Comparison of ENCODE assay signal across 8 mouse cellular contexts in the genomic region with DNA sequence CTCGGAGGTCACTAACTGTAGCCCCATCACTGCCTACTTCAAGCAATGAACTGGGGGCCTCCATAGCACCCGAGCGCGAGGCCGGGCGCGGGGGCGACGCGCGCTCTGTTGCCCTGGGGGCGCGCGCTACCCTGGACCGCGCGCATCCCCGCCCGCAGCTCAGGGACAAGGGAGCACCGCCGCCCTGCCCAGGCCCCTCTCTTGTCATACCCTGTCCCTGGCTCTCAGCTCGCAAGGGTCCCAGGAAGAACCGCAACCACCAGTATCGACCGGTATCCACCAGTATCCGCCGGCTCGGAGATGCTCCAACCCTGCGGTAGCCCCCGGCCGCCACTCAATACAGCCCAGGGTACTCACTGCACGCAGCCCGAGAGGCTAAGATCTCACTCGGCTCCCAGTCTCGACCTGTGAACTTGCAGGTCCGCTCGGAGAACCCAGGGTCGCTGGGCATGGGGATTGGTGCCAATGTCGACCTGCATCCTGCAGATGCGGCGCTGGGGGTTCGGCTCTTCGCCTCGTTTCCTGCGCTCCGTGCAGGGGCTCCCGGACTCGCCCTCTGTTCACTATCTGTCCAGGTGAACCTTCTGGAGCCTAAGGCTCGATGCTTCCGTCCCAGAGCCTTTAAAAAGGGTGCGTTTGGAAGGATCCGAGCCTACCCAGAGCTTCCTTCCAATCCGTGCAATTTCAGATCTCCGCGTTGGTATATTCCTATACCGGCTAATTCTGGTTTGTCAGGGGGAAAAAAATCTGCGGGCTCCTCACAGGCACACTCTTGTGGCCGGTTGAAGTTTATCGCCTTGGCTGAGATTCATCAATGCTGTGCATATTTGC. TPM values are rescaled to one million over a fixed set of nuclear protein-coding genes. Genes with fewer than 3 reads are reported as not detected.
DNase-seq lines count a peak whose midpoint lies in the region; ATAC-seq and TF ChIP-seq lines count a peak whose summit lies in the region.

A gene (minus strand): TSS at position 632 of the 831 bp plus-strand sequence.

- H3K79me2 ChIP-seq in liver, adult 2 months (ENCODE audit: control insufficient read depth, insufficient read depth, low read length): no peaks in the 10 kb centered on the region

- no peak for TF ChIP-seq POLR2A in liver, adult 2 months (IDR thresholded peaks at IDR 0.05; ENCODE audit: extremely low read depth, insufficient read depth, low read length)
- no peak for TF ChIP-seq POLR2A in cerebellum, adult 2 months (IDR thresholded peaks at IDR 0.05; ENCODE audit: borderline replicate concordance, insufficient read depth, low read length)

- no peak for TF ChIP-seq CTCF in liver, adult 2 months (IDR thresholded peaks at IDR 0.05; ENCODE audit: low read depth, low read length)
- peak; percentile 11; the same call in 1 of the 2 replicates for TF ChIP-seq CTCF in cerebellum, adult 2 months (IDR thresholded peaks at IDR 0.05; ENCODE audit: borderline replicate concordance, insufficient read depth, low read depth, low read length)

- no peaks in the 10 kb centered on the region for H3K4me1 ChIP-seq in liver, adult 2 months (ENCODE audit: control insufficient read depth, insufficient read depth, low read length)
- H3K4me1 ChIP-seq in cerebellum, adult 2 months (ENCODE audit: control insufficient read depth, insufficient read depth, low read length): peaks cover 5% of the 10 kb centered on the region; the same call in 1 of the 2 replicates

- peaks cover 10% of the 10 kb centered on the region; the same call in 1 of the 2 replicates for H3K27me3 ChIP-seq in liver, adult 2 months (ENCODE audit: control insufficient read depth, insufficient read depth, low read length)
- H3K27me3 ChIP-seq in cerebellum, adult 2 months (ENCODE audit: control insufficient read depth, insufficient read depth, low read length): no peaks in the 10 kb centered on the region

- H3K4me3 ChIP-seq in liver, adult 2 months (ENCODE audit: insufficient read depth, low read depth, low read length): peak within 1 kb of the TSS; percentile 5; the same call in 1 of the 2 replicates
- H3K4me3 ChIP-seq in cerebellum, adult 2 months (replicated peaks; ENCODE audit: insufficient read depth, low read depth, low read length): peak within 1 kb of the TSS; percentile 69

- no peak for ATAC-seq in activated CD4-positive, CD25-positive, alpha-beta regulatory T cell, adult 4 months

- H3K36me3 ChIP-seq in liver, adult 2 months (ENCODE audit: control insufficient read depth, insufficient read depth, low read length): no peaks in the 10 kb centered on the region

- DNase-seq in liver, adult 2 months (ENCODE audit: extremely low read depth, low read depth, low spot score): no peak
- DNase-seq in liver: no peak
- peak; percentile 71 to 72 for DNase-seq in cerebellum, adult 2 months
- peak; percentile 56 for DNase-seq in forelimb bud, embryonic 11.5 days (ENCODE audit: low read depth, low spot score)
- peak; percentile 65 for DNase-seq in kidney, adult 18-20 months
- peak; percentile 70 to 71 for DNase-seq in left cerebral cortex, postnatal 36 days (ENCODE audit: low spot score in 2 of 2)
- DNase-seq in neural tube, embryonic 10.5 days (ENCODE audit: extremely low spot score, low spot score): peak; percentile 80

- H3K27ac ChIP-seq in liver, adult 2 months (replicated peaks; ENCODE audit: insufficient read depth, low read depth, low read length): no peak within 1 kb of the TSS
- peak within 1 kb of the TSS; percentile 43 for H3K27ac ChIP-seq in cerebellum, adult 2 months (ENCODE audit: insufficient read depth, low read length)

- no peak within 1 kb of the TSS for H3K9ac ChIP-seq in liver, adult 2 months (ENCODE audit: low read depth, low read length)

- intact Hi-C loops in left cerebral cortex, postnatal 36 days (cut with DNase I): loop anchor here (5.0 kb wide), 1 partner anchor 97 kb away; a partner anchor contains a TSS

- WGBS in liver, adult 2 months: 1% methylated on average over 59 of the region's 59 CpGs
- WGBS in cerebellum, adult 2 months: under 1% methylated on average over 59 of the region's 59 CpGs

RNA-seq across cellular contexts. Expression of the gene that starts here (rescaled TPM):
- not detected in 2 replicates for total RNA-seq in liver, adult 2 months (2014; rRNA removed)
- polyA plus RNA-seq in liver, adult 2 months (2012; rRNA removed): not detected in 2 replicates
- polyA plus RNA-seq in cerebellum, adult 2 months (2012; rRNA removed): 4.9 and 5.0 TPM in 2 replicates
- 10 to 100 TPM; 13.9 to 15.6 TPM for total RNA-seq in left cerebral cortex, postnatal 36 days (2021)
- polyA plus RNA-seq in activated CD4-positive, CD25-positive, alpha-beta regulatory T cell, adult 4 months (2017; shearing (Covaris generic)): not detected

Comparison
In these comparisons a context has a peak if more than half of its experiments do, and no peak if none do; other contexts are left out.
1. RNA of the gene that starts here (total RNA-seq): 13.9 to 15.6 TPM in left cerebral cortex, postnatal 36 days; not detected in liver, adult 2 months; every median in the first group is over 10 times any median in the second.
2. DNase-seq: peak in cerebellum, adult 2 months (2 of 2), forelimb bud, embryonic 11.5 days (single experiment), kidney, adult 18-20 months (single experiment), left cerebral cortex, postnatal 36 days (2 of 2) and neural tube, embryonic 10.5 days (single experiment); none in liver, adult 2 months (single experiment) and liver (single experiment).